Comparison of ENCODE assay signal across 10 mouse cellular contexts in genomic region chr2:70226679-70227078, GRCm38 (mm10).
A peak's percentile ranks its signal among the peaks of the same experiment; 100 is the strongest.
DNase-seq lines count a peak whose midpoint lies in the region; TF ChIP-seq lines count a peak whose summit lies in the region.
"Had no signal": no experiment of that assay in that cellular context is flagged by ENCODE, and none has a peak within 500 bp of the region (broad histone marks: within the 10 kb centered on the region; RNA-seq: fewer than 3 reads in every experiment).

No protein-coding gene starts in this region.

- intact Hi-C loops in left cerebral cortex, adult 2 months (cut with DNase I) = loop anchor here (2.0 to 5.0 kb wide), 2 partner anchors 311 to 332 kb away; no protein-coding TSS in a partner anchor
- intact Hi-C loops in left cerebral cortex, postnatal 36 days (cut with DNase I) = loop anchor here (1.0 kb wide), 1 partner anchor 332 kb away; no protein-coding TSS in a partner anchor
- intact Hi-C loops in heart, postnatal 36 days (cut with DNase I) = loop anchor here (1.0 to 5.0 kb wide), 4 partner anchors 100 to 332 kb away; no protein-coding TSS in a partner anchor

- H3K4me3 ChIP-seq in left cerebral cortex, adult 2 months = no peak overlapping the region

- DNase-seq in cerebellum, postnatal 10 days = peak; percentile 20 to 55
- no peak for DNase-seq in cerebellum, postnatal 25 days
- DNase-seq in left cerebral cortex, adult 2 months (ENCODE audit: extremely low spot score in 1 of 2, low spot score in 2 of 2) = no peak
- DNase-seq in left cerebral cortex, postnatal 36 days (ENCODE audit: low spot score in 2 of 2) = no peak
- DNase-seq in MN1 (ENCODE audit: low spot score) = peak; percentile 41
- DNase-seq in lung, postnatal 10 days = peak; percentile 21
- DNase-seq in heart, postnatal 36 days = no peak
- DNase-seq in layer of hippocampus, postnatal 36 days = no peak
- DNase-seq: gastrocnemius, postnatal 10 days; kidney, postnatal 10 days had no signal

- H3K27ac ChIP-seq in left cerebral cortex, adult 2 months = no peak overlapping the region

- peak; percentile 83 for TF ChIP-seq CTCF in left cerebral cortex, adult 2 months (IDR thresholded peaks at IDR 0.05)

Comparison
In these comparisons a context has a peak if more than half of its experiments do, and no peak if none do; other contexts are left out.
1. DNase-seq: peak in cerebellum, postnatal 10 days (2 of 2), MN1 (single experiment) and lung, postnatal 10 days (single experiment); none in cerebellum, postnatal 25 days (0 of 2), left cerebral cortex, adult 2 months (0 of 2), left cerebral cortex, postnatal 36 days (0 of 2), heart, postnatal 36 days (0 of 2) and layer of hippocampus, postnatal 36 days (0 of 2).